Mouse (Mus musculus) myocyte (in vitro differentiated cells): ENCODE data around the gene Zfp142. TPM values are rescaled to one million over a fixed set of nuclear protein-coding genes. Genes with fewer than 3 reads are reported as not detected.

ENCODE experiments used
- H3K27me3 ChIP-seq: one replicate; pipeline ENCODE4 v1.6.1; 2011; ENCODE audit not compliant: control insufficient read depth, insufficient read depth, insufficient read length
- H3K36me3 ChIP-seq: one replicate; pipeline ENCODE4 v1.6.1; 2011; ENCODE audit not compliant: control insufficient read depth, insufficient read depth
- H3K4me2 ChIP-seq: one replicate; pipeline ENCODE4 v1.6.1; 2011; ENCODE audit warnings: low read depth, control low read depth
- H3K4me3 ChIP-seq: one replicate; pipeline ENCODE4 v1.5.1; 2011; ENCODE audit warnings: mild to moderate bottlenecking, control low read depth, moderate library complexity
- H3K79me2 ChIP-seq: one replicate; pipeline ENCODE4 v1.6.1; 2011; ENCODE audit not compliant: control insufficient read depth, insufficient read depth
- H3ac ChIP-seq: one replicate; pipeline ENCODE4 v1.6.1; 2011; ENCODE audit not compliant: control insufficient read depth, insufficient read length
- CEBPB ChIP-seq: IDR thresholded peaks from 2 replicates; pipeline ENCODE4 v1.6.1; 2011; ENCODE audit warnings: mild to moderate bottlenecking, moderate library complexity; ENCODE audit not compliant: poor library complexity, insufficient read depth, severe bottlenecking
- E2F4 ChIP-seq: IDR thresholded peaks from one replicate; pipeline ENCODE4 v1.6.1; 2011; ENCODE audit warnings: mild to moderate bottlenecking, control low read depth, moderate library complexity; ENCODE audit not compliant: insufficient read depth
- MAX ChIP-seq: IDR thresholded peaks from one replicate; pipeline ENCODE4 v1.6.1; 2011; ENCODE audit warnings: low read depth, mild to moderate bottlenecking, control low read depth
- MYOD1 ChIP-seq, 3 experiments: IDR thresholded peaks; one replicate each; pipeline ENCODE4 v1.6.1; 2011; ENCODE audit warnings: control low read depth in 2 of 3, low read depth in 2 of 3, mild to moderate bottlenecking in 2 of 3, moderate library complexity in 1 of 3; ENCODE audit not compliant: insufficient read length in 2 of 3, control insufficient read depth in 1 of 3
- MYOG ChIP-seq, 3 experiments: IDR thresholded peaks; one replicate each; pipeline ENCODE4 v1.6.1; 2011; ENCODE audit warnings: control low read depth in 2 of 3, low read depth in 2 of 3, mild to moderate bottlenecking in 2 of 3; ENCODE audit not compliant: insufficient read length in 2 of 3, control insufficient read depth in 1 of 3, insufficient read depth in 1 of 3
- POLR2A ChIP-seq: IDR thresholded peaks from one replicate; pipeline ENCODE4 v1.6.1; 2011; ENCODE audit warnings: low read depth, mild to moderate bottlenecking, control low read depth, moderate library complexity; ENCODE audit not compliant: insufficient read length
- POLR2AphosphoS2 ChIP-seq: IDR thresholded peaks from one replicate; pipeline ENCODE4 v1.6.1; 2011; ENCODE audit warnings: low read depth, control low read depth; ENCODE audit not compliant: insufficient read length
- REST ChIP-seq: IDR thresholded peaks from one replicate; pipeline ENCODE4 v1.6.1; 2011; ENCODE audit warnings: mild to moderate bottlenecking, control low read depth, moderate library complexity; ENCODE audit not compliant: insufficient read depth, insufficient read length
- SRF ChIP-seq: IDR thresholded peaks from one replicate; pipeline ENCODE4 v1.6.1; 2011; ENCODE audit warnings: low read depth; ENCODE audit not compliant: control insufficient read depth, insufficient read length
- TCF12 ChIP-seq: IDR thresholded peaks from one replicate; pipeline ENCODE4 v1.6.1; 2011; ENCODE audit warnings: mild to moderate bottlenecking, control low read depth; ENCODE audit not compliant: poor library complexity, insufficient read depth, severe bottlenecking
- TCF3 ChIP-seq: IDR thresholded peaks from one replicate; pipeline ENCODE4 v1.6.1; 2011; ENCODE audit warnings: low read depth, control low read depth; ENCODE audit not compliant: insufficient read length
- USF1 ChIP-seq: IDR thresholded peaks from one replicate; pipeline ENCODE4 v1.6.1; 2011; ENCODE audit warnings: low read depth, mild to moderate bottlenecking, control low read depth, moderate library complexity
- polyA plus RNA-seq: library from polyadenylated mRNA; unstranded; fragments of >200 nt; fragmentation: generic; extraction: Trizol; gene quantifications from one replicate; pipeline ENCODE4 v1.2.1, GENCODE M21; 2012; ENCODE audit warnings: missing spikeins

Gene Zfp142
- polyA plus RNA-seq: 7.1 TPM

GRCm38 (mm10) chr1:74587773-74588445 is at the start of gene Zfp142, which contains the start of gene Bcs1l:
TSS of gene Zfp142 (minus strand) at chr1:74588246.
TSS of gene Bcs1l (plus strand) at chr1:74588289.
- H3K27me3 ChIP-seq: no peaks in the 10 kb centered on the region
- H3K4me3 ChIP-seq: peak within 1 kb of the TSS; percentile 66
- peaks cover 10% of the 10 kb centered on the region for H3K36me3 ChIP-seq
- H3ac ChIP-seq: peak within 1 kb of the TSS; percentile 49
- TF ChIP-seq E2F4: peak; percentile 23
- TF ChIP-seq MYOD1 (IDR thresholded peaks at IDR 0.05; ENCODE audit: control insufficient read depth in 1 of 3, insufficient read length in 2 of 3, low read depth in 2 of 3): no peak
- peak; percentile 69 for TF ChIP-seq POLR2AphosphoS2
- TF ChIP-seq POLR2A: peak; percentile 51
- H3K79me2 ChIP-seq: peaks cover 40% of the 10 kb centered on the region
- peak within 1 kb of the TSS; percentile 84 for H3K4me2 ChIP-seq

- no peak for TF ChIP-seq SRF
- TF ChIP-seq USF1: no peak
- no peak for TF ChIP-seq POLR2AphosphoS2
- Histone ChIP-seq H3K36me3 (no peaks in the 10 kb centered on the region), H3K4me3 (no peak overlapping the region), H3K27me3 (no peaks in the 10 kb centered on the region), H3K4me2 (no peak overlapping the region), H3ac (no peak overlapping the region), H3K79me2 (no peaks in the 10 kb centered on the region)
These were observed 44.7 kb upstream of the Zfp142 start for GRCm38 (mm10) chr1:74632734-74633133.

GRCm38 (mm10) chr1:74628001-74628400 is 40.0 kb upstream of the Zfp142 start:
- Histone ChIP-seq H3K4me2 (no peak overlapping the region), H3K79me2 (no peaks in the 10 kb centered on the region), H3K4me3 (no peak overlapping the region), H3ac (no peak overlapping the region), H3K36me3 (no peaks in the 10 kb centered on the region), H3K27me3 (no peaks in the 10 kb centered on the region)
- no peak for TF ChIP-seq TCF12

GRCm38 (mm10) chr1:74626076-74626475 is 38.0 kb upstream of the Zfp142 start:
- no peaks in the 10 kb centered on the region for H3K27me3 ChIP-seq
- TF ChIP-seq MYOD1 (IDR thresholded peaks at IDR 0.05; ENCODE audit: control insufficient read depth in 1 of 3, insufficient read length in 2 of 3, low read depth in 2 of 3) (no peak), POLR2AphosphoS2 (no peak), SRF (no peak), POLR2A (no peak), REST (no peak), MYOG (IDR thresholded peaks at IDR 0.05; ENCODE audit: control insufficient read depth in 1 of 3, insufficient read depth in 1 of 3, insufficient read length in 2 of 3, low read depth in 2 of 3) (no peak), E2F4 (no peak), CEBPB (no peak), TCF3 (no peak), TCF12 (no peak), USF1 (no peak), MAX (no peak)
- H3K4me3 ChIP-seq: no peak overlapping the region
- no peaks in the 10 kb centered on the region for H3K36me3 ChIP-seq
- peak overlapping the region; percentile 27 for H3K4me2 ChIP-seq
- no peak overlapping the region for H3ac ChIP-seq
- no peaks in the 10 kb centered on the region for H3K79me2 ChIP-seq

GRCm38 (mm10) chr1:74624183-74624582 is 36.1 kb upstream of the Zfp142 start:
- Histone ChIP-seq H3K4me2 (no peak overlapping the region), H3K79me2 (no peaks in the 10 kb centered on the region), H3ac (no peak overlapping the region), H3K27me3 (no peaks in the 10 kb centered on the region), H3K36me3 (no peaks in the 10 kb centered on the region), H3K4me3 (no peak overlapping the region)
- TF ChIP-seq MYOD1 (IDR thresholded peaks at IDR 0.05; ENCODE audit: control insufficient read depth in 1 of 3, insufficient read length in 2 of 3, low read depth in 2 of 3) (no peak), POLR2AphosphoS2 (no peak), TCF12 (no peak), MYOG (IDR thresholded peaks at IDR 0.05; ENCODE audit: control insufficient read depth in 1 of 3, insufficient read depth in 1 of 3, insufficient read length in 2 of 3, low read depth in 2 of 3) (no peak)

- Histone ChIP-seq H3K27me3 (no peaks in the 10 kb centered on the region), H3K4me3 (peak within 1 kb of the TSS; percentile 64), H3ac (peak within 1 kb of the TSS; percentile 35), H3K36me3 (peaks cover 19% of the 10 kb centered on the region), H3K79me2 (peaks cover 20% of the 10 kb centered on the region), H3K4me2 (peak within 1 kb of the TSS; percentile 87)
- TF ChIP-seq USF1 (no peak), REST (no peak), MYOD1 (IDR thresholded peaks at IDR 0.05; ENCODE audit: control insufficient read depth in 1 of 3, insufficient read length in 2 of 3, low read depth in 2 of 3) (peak; percentile 38 to 42 (median 41)), POLR2AphosphoS2 (peak; percentile 86), POLR2A (peak; percentile 81), CEBPB (no peak), MYOG (IDR thresholded peaks at IDR 0.05; ENCODE audit: control insufficient read depth in 1 of 3, insufficient read depth in 1 of 3, insufficient read length in 2 of 3, low read depth in 2 of 3) (peak in 2 of 3 experiments; percentile 6 to 48), MAX (no peak), TCF12 (no peak), E2F4 (no peak), SRF (peak; percentile 92), TCF3 (no peak)
These were observed 13.4 kb upstream of the Zfp142 start, which contains the start of the genes Rnf25 and Stk36 for GRCm38 (mm10) chr1:74601267-74601962. TSS of gene Rnf25 (minus strand) at chr1:74601397. TSS of gene Stk36 (plus strand) at chr1:74601445.
